Mouse (Mus musculus) CH12.LX (cell line): ENCODE data around the gene Gtf3c5. TPM values are rescaled to one million over a fixed set of nuclear protein-coding genes. Genes with fewer than 3 reads are reported as not detected.

Experiments used
- DNase-seq: peaks from one replicate; pipeline ENCODE4 v3.0.0-alpha.2; 2013; ENCODE audit errors: extremely low read depth
- H3K27ac ChIP-seq: 2 replicates; pipeline ENCODE4 v1.5.1; 2012; ENCODE audit warnings: low read depth, mild to moderate bottlenecking, control low read depth, moderate library complexity; ENCODE audit not compliant: insufficient read depth
- H3K27me3 ChIP-seq: replicated peaks from 2 replicates; pipeline ENCODE3; 2012; ENCODE audit warnings: inconsistent platforms
- H3K36me3 ChIP-seq, 2 experiments: replicated peaks in 1 of 2; 2 replicates each; pipeline versions ENCODE3 to v1.6.1; 2012; ENCODE audit warnings: inconsistent platforms in 1 of 2, low read length in 1 of 2, mild to moderate bottlenecking in 1 of 2, mixed read lengths in 1 of 2, moderate library complexity in 1 of 2; ENCODE audit not compliant: control insufficient read depth in 1 of 2, insufficient read depth in 1 of 2
- H3K4me1 ChIP-seq, 2 experiments: 2 replicates each; pipeline ENCODE4 v1.6.1; 2012; ENCODE audit warnings: inconsistent platforms in 1 of 2, moderate library complexity in 1 of 2; ENCODE audit not compliant: insufficient read depth in 2 of 2, control insufficient read depth in 1 of 2
- H3K4me2 ChIP-seq: 2 replicates; pipeline ENCODE4 v1.6.1; 2012; ENCODE audit warnings: low read depth, mild to moderate bottlenecking, control low read depth; ENCODE audit not compliant: poor library complexity, insufficient read depth, severe bottlenecking
- H3K4me3 ChIP-seq, 3 experiments: fragments of 150-350 bp in 1 of 3; sonication (generic) in 1 of 3; replicated peaks in 1 of 3; 2 replicates each; pipeline versions ENCODE3 to v1.5.1; 2011 to 2012; ENCODE audit warnings: low read depth in 2 of 3, low read length in 2 of 3, mild to moderate bottlenecking in 2 of 3, moderate library complexity in 2 of 3, control low read depth in 1 of 3, improper control_type of control experiment in 1 of 3, inconsistent platforms in 1 of 3, mixed read lengths in 1 of 3; ENCODE audit not compliant: poor library complexity in 1 of 3
- H3K79me2 ChIP-seq: replicated peaks from 2 replicates; pipeline ENCODE4 v1.6.1; 2012; ENCODE audit warnings: mild to moderate bottlenecking, moderate library complexity; ENCODE audit not compliant: control insufficient read depth, poor library complexity, insufficient read depth, severe bottlenecking; ENCODE audit errors: extremely low read depth
- H3K9ac ChIP-seq: 2 replicates; pipeline ENCODE4 v1.6.1; 2012; ENCODE audit warnings: low read depth, mild to moderate bottlenecking, control low read depth, moderate library complexity; ENCODE audit not compliant: insufficient read depth
- H3K9me3 ChIP-seq: replicated peaks from 2 replicates; pipeline ENCODE3; 2012; ENCODE audit warnings: low read length, inconsistent platforms, mixed read lengths
- CHD1 ChIP-seq: IDR thresholded peaks from 2 replicates; pipeline ENCODE4 v1.6.1; 2012; ENCODE audit warnings: low read depth, low read length, improper control_type of control experiment, inconsistent platforms
- CHD2 ChIP-seq: IDR thresholded peaks from 2 replicates; pipeline ENCODE4 v1.6.1; 2011; ENCODE audit warnings: low read length, improper control_type of control experiment
- E2F4 ChIP-seq: IDR thresholded peaks from 2 replicates; pipeline ENCODE4 v1.6.1; 2011; ENCODE audit warnings: low read depth, low read length, improper control_type of control experiment; ENCODE audit not compliant: insufficient replicate concordance
- ELF1 ChIP-seq: IDR thresholded peaks from 2 replicates; pipeline ENCODE4 v1.6.1; 2014; ENCODE audit warnings: low read depth, mild to moderate bottlenecking, inconsistent platforms, low read length, improper control_type of control experiment
- EP300 ChIP-seq: IDR thresholded peaks from 2 replicates; pipeline ENCODE4 v1.6.1; 2011; ENCODE audit warnings: low read length, improper control_type of control experiment
- ETS1 ChIP-seq: conservative IDR thresholded peaks from 2 replicates; pipeline ENCODE4 v1.6.1; 2012; ENCODE audit warnings: low read depth, mild to moderate bottlenecking, inconsistent platforms, low read length, improper control_type of control experiment, moderate library complexity
- GABPA ChIP-seq: IDR thresholded peaks from 2 replicates; pipeline ENCODE4 v1.6.1; 2012; ENCODE audit warnings: low read depth, low read length, improper control_type of control experiment, inconsistent platforms; ENCODE audit not compliant: insufficient replicate concordance
- IRF4 ChIP-seq: IDR thresholded peaks from 2 replicates; pipeline ENCODE4 v1.6.1; 2014; ENCODE audit warnings: low read depth, mild to moderate bottlenecking, inconsistent platforms, low read length, improper control_type of control experiment
- MAFK ChIP-seq: IDR thresholded peaks from 2 replicates; pipeline ENCODE4 v1.6.1; 2011; ENCODE audit warnings: low read length, improper control_type of control experiment; ENCODE audit not compliant: insufficient replicate concordance
- MEF2A ChIP-seq: IDR thresholded peaks from 2 replicates; pipeline ENCODE4 v1.6.1; 2014; ENCODE audit warnings: low read depth, mild to moderate bottlenecking, inconsistent platforms, low read length, improper control_type of control experiment, borderline replicate concordance
- MYC ChIP-seq: IDR thresholded peaks from 2 replicates; pipeline ENCODE4 v1.6.1; 2011; ENCODE audit warnings: low read depth, mild to moderate bottlenecking, improper control_type of control experiment, low read length
- NELFE ChIP-seq: IDR thresholded peaks from 2 replicates; pipeline ENCODE4 v1.6.1; 2011; ENCODE audit warnings: low read depth, low read length, improper control_type of control experiment
- POLR2A ChIP-seq: IDR thresholded peaks from 2 replicates; pipeline ENCODE4 v1.6.1; 2011; ENCODE audit warnings: low read depth, mild to moderate bottlenecking, improper control_type of control experiment, low read length
- POLR2AphosphoS2 ChIP-seq: IDR thresholded peaks from 2 replicates; pipeline ENCODE4 v1.6.1; 2011; ENCODE audit warnings: low read depth, low read length, improper control_type of control experiment
- RCOR1 ChIP-seq: conservative IDR thresholded peaks from 2 replicates; pipeline ENCODE4 v1.6.1; 2012; ENCODE audit warnings: low read depth, mild to moderate bottlenecking, inconsistent platforms, low read length, improper control_type of control experiment
- SIN3A ChIP-seq: IDR thresholded peaks from 2 replicates; pipeline ENCODE4 v1.6.1; 2012; ENCODE audit warnings: low read length, improper control_type of control experiment, inconsistent platforms
- SMC3 ChIP-seq: IDR thresholded peaks from 2 replicates; pipeline ENCODE4 v1.6.1; 2011; ENCODE audit warnings: low read depth, low read length, improper control_type of control experiment
- TBP ChIP-seq: conservative IDR thresholded peaks from 2 replicates; pipeline ENCODE4 v1.6.1; 2011; ENCODE audit warnings: low read depth, low read length, improper control_type of control experiment
- UBTF ChIP-seq: IDR thresholded peaks from 2 replicates; pipeline ENCODE4 v1.6.1; 2012; ENCODE audit warnings: low read depth, mild to moderate bottlenecking, inconsistent platforms, low read length, improper control_type of control experiment, moderate library complexity
- ZMIZ1 ChIP-seq: IDR thresholded peaks from 2 replicates; pipeline ENCODE4 v1.6.1; 2012; ENCODE audit warnings: low read depth, mild to moderate bottlenecking, inconsistent platforms, low read length, improper control_type of control experiment
- ZNF384 ChIP-seq: IDR thresholded peaks from 2 replicates; pipeline ENCODE4 v1.6.1; 2012; ENCODE audit warnings: low read depth, low read length, improper control_type of control experiment, inconsistent platforms
- dilution Hi-C: fragments of 300-500 bp; cut with MboI; formaldehyde crosslinking; loops from 2 replicates; pipeline ENCODE4 v1.14.3; 2020; ENCODE audit warnings: low sequenced_read_pairs; ENCODE audit not compliant: extremely low pct_unique_long_range_greater_than_20kb, extremely low pct_ligation_motif_present
- in situ Hi-C: fragments of 300-500 bp; cut with MboI; formaldehyde crosslinking; loops from 3 replicates; pipeline ENCODE4 v1.14.3; 2019; ENCODE audit warnings: low sequenced_read_pairs, low pct_ligation_motif_present, low pct_unique_long_range_greater_than_20kb, mixed read lengths
- polyA plus RNA-seq: library from polyadenylated mRNA; unstranded; fragments of >175 nt; gene quantifications from 2 replicates; pipeline ENCODE4 v1.2.1, GENCODE M21; 2012; ENCODE audit warnings: low read depth; ENCODE audit not compliant: insufficient read length
- total RNA-seq, 2 experiments: library from RNA; depleted of rRNA; stranded (reverse); fragments of 300-350 nt in 1 of 2; fragments of >200 nt in 1 of 2; gene quantifications; 2 replicates each; pipeline ENCODE4 v1.2.3; 2012 to 2014

Gtf3c5 gene
- total and polyA plus RNA-seq, 3 experiments, result 8.6 to 27.4 (median 12.5) TPM

DNA sequence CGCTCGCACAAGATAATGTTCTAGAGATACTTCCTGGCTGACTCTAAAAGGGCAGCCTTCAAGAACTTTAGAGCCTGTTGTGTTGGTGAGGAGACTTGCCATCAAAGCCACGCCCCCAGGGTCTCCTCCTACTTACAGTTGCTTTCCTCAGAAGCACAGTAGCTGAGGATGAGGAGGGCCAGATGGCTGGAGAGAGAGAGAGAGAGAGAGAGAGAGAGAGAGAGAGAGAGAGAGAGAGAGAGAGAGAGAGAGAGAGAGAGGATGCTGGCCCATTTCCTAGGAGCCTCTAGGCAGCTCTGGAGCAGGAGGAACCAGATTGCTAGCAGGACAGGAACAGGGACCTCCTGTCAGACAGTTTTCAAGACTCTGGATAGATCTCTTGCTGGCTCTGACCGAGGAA, 47.4 kb downstream of the Gtf3c5 start:
- Histone ChIP-seq H3K4me1 (peaks cover 63 to 89% of the 10 kb centered on the region in 2 experiments), H3K4me2 (no peak overlapping the region), H3K4me3 (no peak overlapping the region), H3K79me2 (no peaks in the 10 kb centered on the region), H3K27ac (no peak overlapping the region), H3K27me3 (peaks cover 4% of the 10 kb centered on the region), H3K9ac (no peak overlapping the region), H3K36me3 (no peaks in the 10 kb centered on the region), H3K9me3 (no peaks in the 10 kb centered on the region)
- DNase-seq, result no peak
- dilution Hi-C loops (no loop called here), in situ Hi-C loops (no loop called here)
- no peak for TF ChIP-seq EP300
- no peak for TF ChIP-seq CHD1
- no peak for TF ChIP-seq POLR2AphosphoS2

DNA sequence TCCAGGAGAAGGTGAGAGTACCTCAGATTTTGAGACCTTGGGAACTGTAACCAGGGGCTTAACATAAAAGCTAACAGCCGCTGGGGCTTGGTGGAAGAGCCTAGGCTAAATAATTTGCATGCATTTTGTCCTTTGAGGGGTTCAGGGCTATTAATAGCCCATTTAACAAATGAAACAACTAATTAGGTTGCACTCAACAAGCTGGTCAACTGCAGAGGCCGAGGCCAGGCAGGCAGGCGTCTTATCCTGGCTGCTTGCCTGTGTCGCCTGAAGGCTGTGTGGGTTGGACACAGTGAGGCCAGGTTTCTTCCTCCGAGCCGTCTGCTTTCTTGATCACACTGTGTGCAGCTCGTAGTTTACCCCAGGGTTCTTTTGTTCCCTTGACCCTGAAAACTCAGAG, 47.9 kb downstream of the Gtf3c5 start:
- H3K4me2 ChIP-seq, result no peak overlapping the region
- DNase-seq, result no peak
- H3K27ac ChIP-seq, result no peak overlapping the region
- no peak overlapping the region for H3K9ac ChIP-seq
- in situ Hi-C loops (no loop called here), dilution Hi-C loops (no loop called here)
- H3K27me3 ChIP-seq, result peaks cover 4% of the 10 kb centered on the region
- peaks cover 60 to 89% of the 10 kb centered on the region in 2 experiments for H3K4me1 ChIP-seq
- no peaks in the 10 kb centered on the region for H3K9me3 ChIP-seq
- H3K4me3 ChIP-seq, result no peak overlapping the region
- H3K36me3 ChIP-seq, result no peaks in the 10 kb centered on the region
- no peak for TF ChIP-seq CHD1
- TF ChIP-seq SMC3, result no peak
- TF ChIP-seq E2F4, result no peak
- no peak for TF ChIP-seq RCOR1
- no peak for TF ChIP-seq MYC
- no peak for TF ChIP-seq POLR2A
- no peak for TF ChIP-seq GABPA
- TF ChIP-seq POLR2AphosphoS2, result no peak
- no peak for TF ChIP-seq CHD2
- no peak for TF ChIP-seq UBTF
- TF ChIP-seq MEF2A, result no peak
- TF ChIP-seq TBP, result no peak
- TF ChIP-seq ELF1, result no peak
- TF ChIP-seq ZNF384, result no peak
- no peak for TF ChIP-seq NELFE
- TF ChIP-seq IRF4, result no peak
- no peak for TF ChIP-seq ZMIZ1
- TF ChIP-seq SIN3A, result no peak
- no peak for TF ChIP-seq ETS1
- no peak for TF ChIP-seq MAFK
- H3K79me2 ChIP-seq, result no peaks in the 10 kb centered on the region
